Mouse (Mus musculus) megakaryocyte progenitor cell, adult 5-6 weeks (primary cell): ENCODE measurements around the gene Zfp235. TPM values are rescaled to one million over a fixed set of nuclear protein-coding genes. Genes with fewer than 3 reads are reported as not detected.

ENCODE experiments used
- ATAC-seq: replicated peaks from 2 replicates; pipeline ENCODE4 v1.8.0; 2016; ENCODE audit warnings: mild to moderate bottlenecking, moderate TSS enrichment, inconsistent platforms; ENCODE audit not compliant: poor library complexity
- total RNA-seq, 2 experiments: library from RNA; stranded (forward) in 1 of 2; stranded (reverse) in 1 of 2; fragments of 157-497, 149-512 nt in 1 of 2; fragments of 200-1000 nt in 1 of 2; gene quantifications; 2 replicates each; pipeline versions ENCODE4 v1.2.3 to v1.2.4; 2015 to 2017

Gene Zfp235
- total RNA-seq, 2 experiments from 2014 or later: 7.9 to 10.3 TPM

- no peak for ATAC-seq
Measured at GRCm38 (mm10) chr7:24191361-24191760, 57.4 kb downstream of the Zfp235 start.

Other genes starting within 250 kb of the Zfp235 start
- not detected in 2 replicates for gene Vmn1r178, start 242.2 kb upstream of the Zfp235 start, total RNA-seq (2015)
- not detected in 2 replicates for gene Vmn1r178, start 242.2 kb upstream of the Zfp235 start, total RNA-seq (2017)
- not detected in 2 replicates for gene Vmn1r179, start 207.2 kb upstream of the Zfp235 start, total RNA-seq (2015)
- gene Vmn1r179, start 207.2 kb upstream of the Zfp235 start, total RNA-seq (2017): not detected in 2 replicates
- gene Vmn1r180, start 183.5 kb upstream of the Zfp235 start, total RNA-seq (2015): not detected in 2 replicates
- not detected in 2 replicates for gene Vmn1r180, start 183.5 kb upstream of the Zfp235 start, total RNA-seq (2017)
- not detected in 2 replicates for gene Vmn1r181, start 159.6 kb upstream of the Zfp235 start, total RNA-seq (2015)
- not detected in 2 replicates for gene Vmn1r181, start 159.6 kb upstream of the Zfp235 start, total RNA-seq (2017)
- not detected in 2 replicates for gene V1rd19, start 132.5 kb upstream of the Zfp235 start, total RNA-seq (2015)
- gene V1rd19, start 132.5 kb upstream of the Zfp235 start, total RNA-seq (2017): not detected in 2 replicates
- gene Vmn1r183, start 80.9 kb upstream of the Zfp235 start, total RNA-seq (2015): not detected in 2 replicates
- gene Vmn1r183, start 80.9 kb upstream of the Zfp235 start, total RNA-seq (2017): not detected in 2 replicates
- 14.2 and 16.3 TPM in 2 replicates for gene Zfp180, start 52.2 kb upstream of the Zfp235 start, total RNA-seq (2015)
- 14.1 and 16.7 TPM in 2 replicates for gene Zfp180, start 52.2 kb upstream of the Zfp235 start, total RNA-seq (2017)
- 0.94 and 1.1 TPM in 2 replicates for gene Zfp112, start 21.9 kb upstream of the Zfp235 start, total RNA-seq (2015)
- gene Zfp112, start 21.9 kb upstream of the Zfp235 start, total RNA-seq (2017): 0.21 and 0.71 TPM in 2 replicates
- 1.9 and 2.2 TPM in 2 replicates for gene Zfp114, start 40.9 kb downstream of the Zfp235 start, total RNA-seq (2015)
- gene Zfp114, start 40.9 kb downstream of the Zfp235 start, total RNA-seq (2017): 2.5 and 3.5 TPM in 2 replicates
- 10.3 and 14.3 TPM in 2 replicates for gene Zfp111, start 77.3 kb downstream of the Zfp235 start, total RNA-seq (2015)
- 19.7 and 21.2 TPM in 2 replicates for gene Zfp111, start 77.3 kb downstream of the Zfp235 start, total RNA-seq (2017)
- 4.7 and 6.0 TPM in 2 replicates for gene Zfp109, start 103.4 kb downstream of the Zfp235 start, total RNA-seq (2015)
- gene Zfp109, start 103.4 kb downstream of the Zfp235 start, total RNA-seq (2017): 10.3 and 11.0 TPM in 2 replicates
- 1.2 and 2.1 TPM in 2 replicates for gene Zfp108, start 120.6 kb downstream of the Zfp235 start, total RNA-seq (2015)
- gene Zfp108, start 120.6 kb downstream of the Zfp235 start, total RNA-seq (2017): 1.5 and 2.3 TPM in 2 replicates
- gene Zfp93, start 136.3 kb downstream of the Zfp235 start, total RNA-seq (2015): 0.39 and 1.1 TPM in 2 replicates
- 1.5 and 2.4 TPM in 2 replicates for gene Zfp93, start 136.3 kb downstream of the Zfp235 start, total RNA-seq (2017)
- 6.6 and 10.5 TPM in 2 replicates for gene Zfp61, start 167.1 kb downstream of the Zfp235 start, total RNA-seq (2015)
- 22.7 and 29.0 TPM in 2 replicates for gene Zfp61, start 167.1 kb downstream of the Zfp235 start, total RNA-seq (2017)
- 2.5 and 3.6 TPM in 2 replicates for gene Zfp94, start 182.5 kb downstream of the Zfp235 start, total RNA-seq (2015)
- gene Zfp94, start 182.5 kb downstream of the Zfp235 start, total RNA-seq (2017): 2.7 and 5.0 TPM in 2 replicates
- gene Tescl, start 199.8 kb downstream of the Zfp235 start, total RNA-seq (2015): not detected in 2 replicates
- gene Tescl, start 199.8 kb downstream of the Zfp235 start, total RNA-seq (2017): not detected in 2 replicates
- not detected in 2 replicates for gene Lypd5, start 215.0 kb downstream of the Zfp235 start, total RNA-seq (2015)
- gene Lypd5, start 215.0 kb downstream of the Zfp235 start, total RNA-seq (2017): not detected in 2 replicates
- gene Kcnn4, start 236.1 kb downstream of the Zfp235 start, total RNA-seq (2015): 20.5 and 28.0 TPM in 2 replicates
- 48.6 and 57.7 TPM in 2 replicates for gene Kcnn4, start 236.1 kb downstream of the Zfp235 start, total RNA-seq (2017)